Mouse (Mus musculus): ENCODE measurements around the gene Ubxn7.

DNA sequence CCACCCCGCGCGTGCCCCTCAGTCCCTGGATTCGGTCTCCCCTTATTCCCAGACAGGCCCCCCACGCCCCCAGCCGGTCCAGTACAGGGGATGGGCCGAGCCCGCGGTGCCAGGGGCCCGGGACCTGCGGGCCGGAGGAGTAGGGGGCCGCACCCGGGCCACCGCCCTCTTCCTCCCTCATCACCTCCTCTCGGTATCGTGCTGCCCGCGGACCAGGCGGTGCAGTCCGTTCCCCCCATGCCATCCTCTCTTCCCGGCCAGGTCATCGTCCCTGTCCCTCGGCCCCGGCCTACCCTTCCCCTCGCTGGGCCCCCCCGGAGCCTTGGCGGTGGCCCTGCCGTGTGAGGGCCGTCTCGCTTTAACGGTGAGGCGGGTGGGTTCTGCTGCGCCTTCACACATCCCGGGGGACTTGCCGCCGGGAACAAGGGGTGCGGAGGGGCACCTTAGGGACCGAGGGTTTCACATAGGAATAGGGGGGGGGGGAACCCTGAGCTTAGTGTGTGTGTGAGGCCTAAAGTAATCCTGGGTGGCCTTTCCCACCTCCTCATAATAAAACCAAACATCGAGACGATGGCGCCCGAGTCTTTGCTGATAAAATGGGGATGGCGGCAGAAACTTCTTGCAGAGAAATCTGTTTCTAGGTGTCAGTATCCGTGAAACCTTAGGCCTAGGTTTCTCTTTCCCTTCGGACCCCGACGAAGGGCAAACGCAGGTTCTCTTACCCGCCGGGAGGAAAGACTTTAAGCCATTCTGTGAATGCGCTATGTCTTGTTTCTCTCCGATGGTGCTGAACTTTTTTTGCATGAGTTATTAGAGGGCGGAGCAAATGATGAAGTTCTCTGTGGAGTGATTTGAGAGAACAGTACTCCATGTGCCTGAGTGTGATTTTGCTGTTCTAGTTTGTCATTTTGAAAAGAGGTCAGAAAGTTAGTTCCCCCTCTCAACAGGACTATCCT is 777 bp downstream of the Ubxn7 start:
- TF ChIP-seq EP300 (optimal IDR thresholded peaks at IDR 0.05) (no peak), CTCF (IDR thresholded peaks at IDR 0.05; ENCODE audit: low read depth) (no peak)

Data from stomach, postnatal 0 days (tissue).